Mouse (Mus musculus) forebrain, embryonic 13.5 days (tissue): Measurements from ENCODE around the gene Nr1i3. TPM values are rescaled to one million over a fixed set of nuclear protein-coding genes. Genes with fewer than 3 reads are reported as not detected.
A peak's percentile ranks its signal among the peaks of the same experiment; 100 is the strongest.

Experiments used
- ATAC-seq: fragments of 200-750 bp; cut with Nextera tagmentation; 2 replicates; pipeline ENCODE4 v1.8.0; 2017
- H3K27ac ChIP-seq: fragments of 300-500 bp; sonication (generic); 2 replicates; pipeline ENCODE4 v1.5.1; 2015; ENCODE audit warnings: inconsistent platforms, mild to moderate bottlenecking, moderate library complexity
- H3K27me3 ChIP-seq: fragments of 300-500 bp; sonication (generic); 2 replicates; pipeline ENCODE4 v1.6.1; 2015; ENCODE audit warnings: mild to moderate bottlenecking, inconsistent platforms
- H3K36me3 ChIP-seq: fragments of 300-500 bp; sonication (generic); 2 replicates; pipeline ENCODE4 v1.6.1; 2015; ENCODE audit warnings: mild to moderate bottlenecking, inconsistent platforms; ENCODE audit not compliant: poor library complexity, severe bottlenecking
- H3K4me1 ChIP-seq: fragments of 300-500 bp; sonication (generic); 2 replicates; pipeline ENCODE4 v1.6.1; 2015; ENCODE audit warnings: inconsistent platforms
- H3K4me2 ChIP-seq: fragments of 300-500 bp; sonication (generic); 2 replicates; pipeline ENCODE4 v1.6.1; 2015; ENCODE audit warnings: inconsistent platforms, mild to moderate bottlenecking, moderate library complexity
- H3K4me3 ChIP-seq: fragments of 300-500 bp; sonication (generic); 2 replicates; pipeline ENCODE4 v1.5.1; 2015; ENCODE audit warnings: mild to moderate bottlenecking, inconsistent platforms
- H3K9ac ChIP-seq: fragments of 300-500 bp; sonication (generic); 2 replicates; pipeline ENCODE4 v1.6.1; 2015; ENCODE audit warnings: mild to moderate bottlenecking, inconsistent platforms
- H3K9me3 ChIP-seq: fragments of 300-500 bp; sonication (generic); replicated peaks from 2 replicates; pipeline ENCODE4 v1.6.1; 2016; ENCODE audit warnings: inconsistent platforms
- WGBS: fragments of 180-500 bp; shearing (Covaris S2); methylation state at CpG from one replicate; pipeline ENCODE4 v1.1.7; 2015; 5-methylcytosine and 5-hydroxymethylcytosine counted together
- polyA plus RNA-seq: library from polyadenylated mRNA; unstranded; fragments of >200 nt; fragmentation: Nextera tagmentation; extraction: Ambion mirVana; gene quantifications from 2 replicates; pipeline ENCODE4 v1.2.1, GENCODE M21; 2015

Gene Nr1i3
- polyA plus RNA-seq, 1 experiment from 2014 or later, result 0.32 TPM

GRCm38 (mm10) chr1:171223168-171223567 lies 9.4 kb downstream of the Nr1i3 start:
- Histone ChIP-seq H3K36me3 (peaks cover 24% of the 10 kb centered on the region), H3K4me2 (peak overlapping the region; percentile 89), H3K9me3 (no peaks in the 10 kb centered on the region), H3K27ac (no peak overlapping the region), H3K27me3 (no peaks in the 10 kb centered on the region), H3K4me3 (peak overlapping the region; percentile 58; the same call in 1 of the 2 replicates), H3K9ac (no peak overlapping the region), H3K4me1 (peaks cover 18% of the 10 kb centered on the region)
- 82% methylated on average over 6 of the region's 6 CpGs for WGBS
- ATAC-seq, result no peak; the same call in 1 of the 2 replicates

GRCm38 (mm10) chr1:171223796-171224195 lies 10.0 kb downstream of the Nr1i3 start:
- Histone ChIP-seq H3K36me3 (peaks cover 18% of the 10 kb centered on the region), H3K27ac (no peak overlapping the region), H3K4me2 (no peak overlapping the region), H3K9ac (no peak overlapping the region), H3K9me3 (no peaks in the 10 kb centered on the region), H3K4me1 (peaks cover 18% of the 10 kb centered on the region), H3K27me3 (no peaks in the 10 kb centered on the region), H3K4me3 (no peak overlapping the region)
- no peak for ATAC-seq
- 95% methylated on average over 2 of the region's 2 CpGs for WGBS

- no peaks in the 10 kb centered on the region for H3K9me3 ChIP-seq
These were observed 11.1 kb downstream of the Nr1i3 start, which contains the start of gene Apoa2 for GRCm38 (mm10) chr1:171224857-171225256. TSS of gene Apoa2 (plus strand) at chr1:171225054.

DNA sequence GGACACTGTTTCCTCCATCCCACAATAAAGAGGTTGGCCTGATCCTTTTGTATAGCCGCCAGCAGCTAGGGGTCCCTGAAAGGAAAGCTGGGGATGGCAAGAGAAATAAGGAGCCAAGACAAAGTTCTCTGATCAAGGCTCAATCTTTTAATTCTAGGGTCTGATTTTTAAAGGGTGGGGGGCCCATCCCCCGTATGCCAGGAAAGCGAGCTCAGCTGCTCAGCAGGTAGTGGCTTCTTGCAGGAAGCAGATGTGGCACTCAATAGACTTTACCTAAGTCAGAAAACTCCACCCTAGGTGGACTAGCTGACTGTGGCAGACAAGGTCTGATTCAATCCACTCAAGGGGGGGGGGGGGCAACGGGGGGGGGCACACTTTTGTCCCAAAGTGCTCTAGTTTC lies 13.0 kb downstream of the Nr1i3 start:
- Histone ChIP-seq H3K9ac (no peak overlapping the region), H3K4me2 (no peak overlapping the region), H3K36me3 (no peaks in the 10 kb centered on the region), H3K9me3 (no peaks in the 10 kb centered on the region), H3K27ac (no peak overlapping the region), H3K4me3 (no peak overlapping the region), H3K27me3 (no peaks in the 10 kb centered on the region), H3K4me1 (peaks cover 8% of the 10 kb centered on the region)
- WGBS, result 41% methylated on average over 3 of the region's 4 CpGs
- no peak for ATAC-seq

More at GRCm38 (mm10) chr1:171224857-171225256, 11.1 kb downstream of the Nr1i3 start, which contains the start of gene Apoa2:
- 83% methylated on average over 5 of the region's 5 CpGs for WGBS
- Histone ChIP-seq H3K36me3 (peaks cover 7% of the 10 kb centered on the region; the same call in 1 of the 2 replicates), H3K4me1 (peaks cover 18% of the 10 kb centered on the region), H3K4me2 (no peak within 1 kb of the TSS), H3K27ac (no peak within 1 kb of the TSS), H3K4me3 (no peak within 1 kb of the TSS), H3K27me3 (no peaks in the 10 kb centered on the region), H3K9ac (no peak within 1 kb of the TSS)
- no peak for ATAC-seq

GRCm38 (mm10) chr1:171227879-171228278 lies 14.1 kb downstream of the Nr1i3 start:
- no peaks in the 10 kb centered on the region for H3K27me3 ChIP-seq
- 86% methylated on average over 1 of the region's 1 CpGs for WGBS
- no peaks in the 10 kb centered on the region for H3K36me3 ChIP-seq
- no peak overlapping the region for H3K27ac ChIP-seq
- 0 out of 2 replicates have a peak, but pooled peaks cover 4% of the 10 kb centered on the region for H3K4me1 ChIP-seq
- H3K9ac ChIP-seq, result no peak overlapping the region
- H3K4me2 ChIP-seq, result no peak overlapping the region
- H3K4me3 ChIP-seq, result no peak overlapping the region
- H3K9me3 ChIP-seq, result no peaks in the 10 kb centered on the region
- no peak for ATAC-seq

DNA sequence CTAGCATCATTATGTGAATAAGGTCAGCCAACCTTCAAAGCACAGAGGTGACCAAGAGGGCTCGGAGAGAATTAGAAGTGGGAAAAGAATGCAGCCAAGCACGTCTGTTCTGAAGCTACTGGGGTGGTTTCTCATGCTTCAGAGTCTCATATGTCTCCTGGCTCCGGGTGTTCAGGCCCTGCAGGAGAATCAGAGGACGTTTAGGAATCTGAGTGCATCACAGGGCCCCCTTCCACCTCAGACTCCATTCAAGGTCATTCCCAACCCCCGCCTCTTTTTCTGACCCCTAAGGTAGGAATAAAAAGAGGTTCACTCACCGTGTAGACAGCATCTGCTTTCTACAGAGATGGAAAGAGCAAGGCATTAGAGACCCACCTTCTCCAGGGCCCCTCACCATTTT lies 16.0 kb downstream of the Nr1i3 start:
- Histone ChIP-seq H3K9ac (no peak overlapping the region), H3K27ac (no peak overlapping the region), H3K27me3 (no peaks in the 10 kb centered on the region), H3K4me3 (no peak overlapping the region), H3K36me3 (peaks cover 16% of the 10 kb centered on the region), H3K4me2 (no peak overlapping the region), H3K9me3 (no peaks in the 10 kb centered on the region), H3K4me1 (no peaks in the 10 kb centered on the region)
- no peak for ATAC-seq
- WGBS, result 35% methylated on average over 6 of the region's 6 CpGs

DNA sequence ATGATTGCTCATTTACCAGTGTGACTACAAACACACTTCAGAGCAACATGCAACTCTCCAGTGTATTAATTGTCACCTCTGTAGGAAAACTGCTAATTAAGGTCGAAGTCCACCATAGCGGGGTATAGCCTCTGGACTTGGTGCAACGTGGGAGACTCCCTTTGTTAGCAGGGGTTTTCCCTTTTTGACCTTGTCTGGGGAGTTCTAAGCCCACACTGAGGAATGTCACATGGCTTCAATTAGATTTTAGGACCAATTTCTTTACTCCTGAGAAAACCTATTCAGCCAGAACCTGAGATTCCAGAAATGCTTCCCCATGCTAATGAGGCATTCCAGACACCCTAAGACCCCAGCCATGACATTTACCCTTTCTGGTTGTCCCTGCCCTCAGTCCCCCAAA lies 16.4 kb downstream of the Nr1i3 start:
- ATAC-seq, result no peak
- no peaks in the 10 kb centered on the region for H3K9me3 ChIP-seq
- H3K4me1 ChIP-seq, result no peaks in the 10 kb centered on the region
- no peak overlapping the region for H3K9ac ChIP-seq
- no peak overlapping the region for H3K4me2 ChIP-seq
- no peak overlapping the region for H3K4me3 ChIP-seq
- H3K36me3 ChIP-seq, result peaks cover 21% of the 10 kb centered on the region
- H3K27ac ChIP-seq, result no peak overlapping the region
- 29% methylated on average over 3 of the region's 3 CpGs for WGBS
- no peaks in the 10 kb centered on the region for H3K27me3 ChIP-seq

- peaks cover 36% of the 10 kb centered on the region for H3K36me3 ChIP-seq
- no peak for ATAC-seq
- WGBS, result 75% methylated on average over 4 of the region's 4 CpGs
These were observed 18.1 kb downstream of the Nr1i3 start for GRCm38 (mm10) chr1:171231844-171232243.

DNA sequence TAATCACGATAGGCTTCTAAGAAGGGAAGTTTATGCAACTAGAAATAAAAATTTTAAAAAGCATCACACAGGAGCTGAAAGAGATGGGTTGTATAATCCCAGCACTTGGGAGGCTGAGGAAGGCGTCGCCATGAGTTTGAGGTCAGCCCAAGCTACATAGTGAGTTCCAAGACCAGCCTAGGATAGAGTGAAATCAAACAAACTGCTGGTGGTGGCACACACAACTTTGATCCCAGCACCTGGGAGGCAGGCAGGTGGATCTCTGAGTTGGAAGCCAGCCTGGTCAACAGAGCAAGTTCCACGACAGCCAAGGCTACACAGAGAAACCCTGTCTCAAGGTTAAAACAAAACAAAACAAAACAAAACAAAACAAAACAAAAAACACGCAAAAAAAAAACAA lies 18.6 kb downstream of the Nr1i3 start:
- Histone ChIP-seq H3K36me3 (peaks cover 41% of the 10 kb centered on the region), H3K4me3 (no peak overlapping the region), H3K4me2 (no peak overlapping the region), H3K27ac (no peak overlapping the region), H3K27me3 (no peaks in the 10 kb centered on the region), H3K9me3 (no peaks in the 10 kb centered on the region), H3K4me1 (no peaks in the 10 kb centered on the region), H3K9ac (no peak overlapping the region)
- 94% methylated on average over 5 of the region's 5 CpGs for WGBS
- ATAC-seq, result no peak

More at GRCm38 (mm10) chr1:171231844-171232243, 18.1 kb downstream of the Nr1i3 start:
- Histone ChIP-seq H3K27me3 (no peaks in the 10 kb centered on the region), H3K4me3 (no peak overlapping the region), H3K27ac (no peak overlapping the region), H3K9me3 (no peaks in the 10 kb centered on the region), H3K9ac (no peak overlapping the region), H3K4me1 (no peaks in the 10 kb centered on the region), H3K4me2 (no peak overlapping the region)

DNA sequence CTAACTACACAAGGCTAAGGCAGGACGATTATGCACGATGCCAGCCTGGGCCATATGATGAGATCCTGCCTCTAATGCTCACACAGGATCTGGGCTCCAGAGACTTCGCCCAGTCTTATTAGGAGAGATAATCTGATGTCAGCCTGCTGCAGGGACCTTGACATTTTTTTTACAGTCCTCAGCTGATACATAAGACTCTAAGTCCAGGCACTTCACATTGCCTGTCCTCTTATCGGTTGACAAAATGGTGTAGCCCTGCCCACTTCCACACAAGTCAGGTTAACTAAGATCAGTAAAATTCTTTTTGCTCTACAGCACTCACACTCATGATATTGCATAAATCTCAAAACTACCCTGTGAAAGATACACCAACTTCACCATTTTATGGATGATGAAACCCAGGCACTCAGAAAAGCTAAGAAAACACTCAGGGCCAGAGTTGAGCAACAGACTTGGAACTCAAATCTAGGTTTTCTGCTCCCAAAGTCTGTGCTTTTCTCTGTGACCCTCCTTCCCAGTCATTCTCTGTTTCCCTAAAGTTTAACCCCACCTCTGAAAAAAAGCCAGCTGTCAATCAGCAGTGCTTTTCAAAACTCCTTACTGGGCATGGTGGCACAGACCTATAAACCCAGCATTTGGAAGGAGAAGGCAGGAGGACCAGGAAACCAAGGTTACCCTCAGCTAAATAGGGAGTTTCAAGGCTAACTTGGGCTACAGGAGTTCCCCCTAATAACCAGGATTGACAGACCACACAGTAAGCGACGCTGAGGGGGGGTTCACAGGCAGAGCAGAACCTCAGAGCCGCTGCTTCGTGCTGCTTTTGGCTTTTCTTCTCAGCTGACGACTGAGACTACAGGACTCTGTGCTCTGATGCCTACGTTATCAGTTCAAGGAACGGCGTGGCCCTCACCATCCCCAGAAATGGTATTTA lies 19.3 kb downstream of the Nr1i3 start:
- Histone ChIP-seq H3K9ac (no peak overlapping the region), H3K36me3 (peaks cover 48% of the 10 kb centered on the region), H3K4me1 (no peaks in the 10 kb centered on the region), H3K4me3 (no peak overlapping the region), H3K9me3 (no peaks in the 10 kb centered on the region), H3K27me3 (no peaks in the 10 kb centered on the region), H3K4me2 (no peak overlapping the region), H3K27ac (no peak overlapping the region)
- 84% methylated on average over 12 of the region's 12 CpGs for WGBS
- ATAC-seq, result no peak

DNA sequence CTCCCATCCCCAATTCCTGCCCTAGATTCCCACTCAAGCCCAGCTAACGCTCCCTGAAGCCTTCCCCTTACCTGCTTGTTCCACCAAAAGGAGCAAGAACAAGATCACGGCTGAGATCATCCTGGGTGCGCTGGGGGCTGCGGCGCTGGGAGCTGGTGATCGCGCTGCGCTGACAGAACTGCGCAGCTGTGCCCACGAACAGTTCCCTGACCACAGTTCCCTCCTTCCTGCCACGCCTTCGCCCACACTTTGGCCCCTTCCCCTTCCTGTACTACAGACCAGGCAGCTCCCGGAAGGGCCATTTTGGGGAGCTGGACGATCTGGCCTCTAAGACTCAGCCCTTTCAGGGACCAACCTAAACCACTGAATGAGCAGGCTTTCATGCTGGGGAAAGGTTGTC lies 20.4 kb downstream of the Nr1i3 start, which contains the start of gene Fcer1g:
Gene Fcer1g (minus strand): TSS at position 240 of the 400 bp plus-strand sequence.
- no peak within 1 kb of the TSS for H3K4me3 ChIP-seq
- no peak within 1 kb of the TSS for H3K27ac ChIP-seq
- no peak within 1 kb of the TSS for H3K4me2 ChIP-seq
- no peak within 1 kb of the TSS for H3K9ac ChIP-seq
- ATAC-seq, result no peak
- H3K36me3 ChIP-seq, result peaks cover 59% of the 10 kb centered on the region
- no peaks in the 10 kb centered on the region for H3K4me1 ChIP-seq
- H3K9me3 ChIP-seq, result no peaks in the 10 kb centered on the region
- WGBS, result 94% methylated on average over 14 of the region's 14 CpGs
- H3K27me3 ChIP-seq, result no peaks in the 10 kb centered on the region

DNA sequence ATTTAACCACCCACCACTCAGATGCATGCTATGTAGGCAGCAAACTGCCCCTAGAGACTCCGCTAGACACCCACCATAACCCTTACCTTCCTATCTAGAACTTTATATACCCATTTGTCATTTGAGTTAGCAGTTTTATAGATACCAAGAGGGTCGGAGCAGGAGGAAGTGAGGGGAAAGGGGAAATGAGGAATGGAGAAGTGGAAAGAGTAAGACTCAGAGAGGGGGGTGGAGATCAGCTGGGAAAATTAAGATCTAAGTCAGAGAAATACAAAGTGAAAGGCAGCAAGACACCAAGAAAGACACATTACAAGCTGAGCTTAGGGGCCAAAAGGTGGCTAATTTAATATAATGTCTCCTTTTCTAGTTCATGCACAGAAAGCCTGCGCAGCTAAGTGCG lies 20.8 kb downstream of the Nr1i3 start:
- H3K27ac ChIP-seq, result no peak overlapping the region
- H3K4me3 ChIP-seq, result no peak overlapping the region
- no peaks in the 10 kb centered on the region for H3K4me1 ChIP-seq
- no peaks in the 10 kb centered on the region for H3K9me3 ChIP-seq
- H3K27me3 ChIP-seq, result no peaks in the 10 kb centered on the region
- no peak for ATAC-seq
- H3K9ac ChIP-seq, result no peak overlapping the region
- no peak overlapping the region for H3K4me2 ChIP-seq
- 94% methylated on average over 4 of the region's 4 CpGs for WGBS
- peaks cover 63% of the 10 kb centered on the region for H3K36me3 ChIP-seq
